Mouse (Mus musculus) CD4-positive, CD25-positive, alpha-beta regulatory T cell, adult 2 months (primary cell): ENCODE results near the gene 2310057M21Rik.

ENCODE experiments used
- DNase-seq: peaks from one replicate; pipeline ENCODE4 v3.0.0-alpha.2; 2012; ENCODE audit warnings: low read depth, low spot score

2310057M21Rik gene

GRCm38 (mm10) chr7:131322192-131322591, 40.4 kb downstream of the 2310057M21Rik start, which contains the start of gene Cuzd1:
Gene Cuzd1, minus strand, starts transcription at chr7:131322292.
- no peak for DNase-seq

GRCm38 (mm10) chr7:131318340-131318739, 44.2 kb downstream of the 2310057M21Rik start:
- DNase-seq = no peak

GRCm38 (mm10) chr7:131317587-131317986, 45.0 kb downstream of the 2310057M21Rik start:
- no peak for DNase-seq

- DNase-seq = no peak
These were observed 48.1 kb downstream of the 2310057M21Rik start for GRCm38 (mm10) chr7:131314493-131314892.

GRCm38 (mm10) chr7:131306733-131307132, 55.8 kb downstream of the 2310057M21Rik start:
- DNase-seq = no peak

GRCm38 (mm10) chr7:131303340-131303739, 59.2 kb downstream of the 2310057M21Rik start:
- no peak for DNase-seq

GRCm38 (mm10) chr7:131297151-131297550, 65.4 kb downstream of the 2310057M21Rik start:
- no peak for DNase-seq
